9 mouse cellular contexts compared by ENCODE assay signal in genomic region chrX:162527240-162527639, GRCm38 (mm10).
DNase-seq lines count a peak whose midpoint lies in the region; ATAC-seq and TF ChIP-seq lines count a peak whose summit lies in the region.
"Had no signal": no experiment of that assay in that cellular context is flagged by ENCODE, and none has a peak within 500 bp of the region (broad histone marks: within the 10 kb centered on the region; RNA-seq: fewer than 3 reads in every experiment).

No protein-coding gene starts in this region.

- no peak overlapping the region for H3K4me3 ChIP-seq in forebrain, embryonic 13.5 days
- H3K4me3 ChIP-seq in forebrain, embryonic 12.5 days (replicated peaks), result no peak overlapping the region
- H3K4me3 ChIP-seq in embryonic facial prominence, embryonic 10.5 days, result no peak overlapping the region
- H3K4me3 ChIP-seq in lung, postnatal 0 days (ENCODE audit: low read depth, low read length), result no peak overlapping the region
- H3K4me3 ChIP-seq in small intestine, adult 2 months (ENCODE audit: low read depth, low read length), result no peak overlapping the region
- H3K4me3 ChIP-seq: myocyte had no signal

- 0 out of 2 replicates have a peak, but pooled peaks have one; percentile 51 for ATAC-seq in forebrain, embryonic 13.5 days
- ATAC-seq in forebrain, embryonic 12.5 days (ENCODE audit: low FRiP score), result no peak
- peak; percentile 32; the same call in 1 of the 2 replicates for ATAC-seq in lung, postnatal 0 days

- TF ChIP-seq CTCF in lung, postnatal 0 days (IDR thresholded peaks at IDR 0.05), result peak; percentile 81
- TF ChIP-seq CTCF in small intestine, adult 2 months (IDR thresholded peaks at IDR 0.05; ENCODE audit: extremely low read depth, insufficient read length, insufficient replicate concordance, low read depth, low read length), result peak; percentile 60; the same call in 1 of the 2 replicates

- H3K27me3 ChIP-seq in forebrain, embryonic 13.5 days, result peaks cover 9% of the 10 kb centered on the region; the same call in 1 of the 2 replicates
- peaks cover 18% of the 10 kb centered on the region; the same call in 1 of the 2 replicates for H3K27me3 ChIP-seq in forebrain, embryonic 12.5 days
- peaks cover 62% of the 10 kb centered on the region for H3K27me3 ChIP-seq in embryonic facial prominence, embryonic 10.5 days (replicated peaks; ENCODE audit: low read depth, poor library complexity, severe bottlenecking)
- H3K27me3 ChIP-seq in lung, postnatal 0 days (replicated peaks; ENCODE audit: insufficient read depth, low read length), result no peaks in the 10 kb centered on the region
- no peaks in the 10 kb centered on the region for H3K27me3 ChIP-seq in small intestine, adult 2 months (ENCODE audit: control insufficient read depth, insufficient read depth, low read length)

- H3K4me2 ChIP-seq in forebrain, embryonic 13.5 days, result no peak overlapping the region
- no peak overlapping the region for H3K4me2 ChIP-seq in forebrain, embryonic 12.5 days
- H3K4me2 ChIP-seq in lung, postnatal 0 days (replicated peaks; ENCODE audit: low read depth, low read length), result no peak overlapping the region

- H3K9ac ChIP-seq in forebrain, embryonic 13.5 days, result no peak overlapping the region
- no peak overlapping the region for H3K9ac ChIP-seq in forebrain, embryonic 12.5 days
- H3K9ac ChIP-seq in lung, postnatal 0 days (replicated peaks; ENCODE audit: low read depth), result no peak overlapping the region

- no peak for TF ChIP-seq EP300 in lung, postnatal 0 days (IDR thresholded peaks at IDR 0.05)

- DNase-seq in 3T3-L1 (ENCODE audit: low read depth, low spot score), result peak; percentile 22
- DNase-seq in adrenal gland, postnatal 36 days, result peak; percentile 38 to 59
- peak; percentile 45 for DNase-seq in embryonic facial prominence, embryonic 10.5 days (ENCODE audit: low spot score)
- DNase-seq in kidney, postnatal 25 days, result peak; percentile 46 to 52
- DNase-seq in lung, postnatal 0 days (ENCODE audit: low spot score), result peak; percentile 59

- no peak for TF ChIP-seq POLR2A in small intestine, adult 2 months (IDR thresholded peaks at IDR 0.05; ENCODE audit: low read depth, low read length)

- H3K9me3 ChIP-seq in forebrain, embryonic 13.5 days (replicated peaks), result no peaks in the 10 kb centered on the region
- H3K9me3 ChIP-seq in forebrain, embryonic 12.5 days, result no peaks in the 10 kb centered on the region
- no peaks in the 10 kb centered on the region for H3K9me3 ChIP-seq in embryonic facial prominence, embryonic 10.5 days
- no peaks in the 10 kb centered on the region for H3K9me3 ChIP-seq in lung, postnatal 0 days (ENCODE audit: low read length)

- 33% methylated on average over 2 of the region's 2 CpGs for WGBS in forebrain, embryonic 13.5 days
- 42% methylated on average over 2 of the region's 2 CpGs for WGBS in forebrain, embryonic 12.5 days
- 38% methylated on average over 2 of the region's 2 CpGs for WGBS in embryonic facial prominence, embryonic 10.5 days
- WGBS in lung, postnatal 0 days, result 35% methylated on average over 2 of the region's 2 CpGs
- 33% methylated on average over 2 of the region's 2 CpGs for WGBS in small intestine, adult 2 months

- H3K36me3 ChIP-seq in forebrain, embryonic 13.5 days (ENCODE audit: poor library complexity, severe bottlenecking), result no peaks in the 10 kb centered on the region
- no peaks in the 10 kb centered on the region for H3K36me3 ChIP-seq in forebrain, embryonic 12.5 days (replicated peaks)
- no peaks in the 10 kb centered on the region for H3K36me3 ChIP-seq in embryonic facial prominence, embryonic 10.5 days (replicated peaks)
- H3K36me3 ChIP-seq in lung, postnatal 0 days (ENCODE audit: insufficient read depth, low read length), result no peaks in the 10 kb centered on the region
- 0 out of 2 replicates have a peak, but pooled peaks cover 2% of the 10 kb centered on the region for H3K36me3 ChIP-seq in small intestine, adult 2 months (ENCODE audit: control insufficient read depth, insufficient read depth, low read length)

- H3K4me1 ChIP-seq in forebrain, embryonic 13.5 days, result no peaks in the 10 kb centered on the region
- H3K4me1 ChIP-seq in forebrain, embryonic 12.5 days, result no peaks in the 10 kb centered on the region
- no peaks in the 10 kb centered on the region for H3K4me1 ChIP-seq in embryonic facial prominence, embryonic 10.5 days
- H3K4me1 ChIP-seq in lung, postnatal 0 days (ENCODE audit: insufficient read depth, low read depth, low read length), result no peaks in the 10 kb centered on the region
- no peaks in the 10 kb centered on the region for H3K4me1 ChIP-seq in small intestine, adult 2 months (ENCODE audit: control insufficient read depth, insufficient read depth, insufficient read length, low read length)

- H3K27ac ChIP-seq in forebrain, embryonic 13.5 days, result no peak overlapping the region
- H3K27ac ChIP-seq in forebrain, embryonic 12.5 days, result no peak overlapping the region
- no peak overlapping the region for H3K27ac ChIP-seq in embryonic facial prominence, embryonic 10.5 days (replicated peaks)
- no peak overlapping the region for H3K27ac ChIP-seq in lung, postnatal 0 days (ENCODE audit: low read length)
- H3K27ac ChIP-seq in small intestine, adult 2 months (ENCODE audit: insufficient read depth, low read depth, low read length), result no peak overlapping the region
